Mouse (Mus musculus) limb, embryonic 10.5 days (tissue): ENCODE measurements around the gene Vmn2r40. TPM values are rescaled to one million over a fixed set of nuclear protein-coding genes. Genes with fewer than 3 reads are reported as not detected.
"Not testable (repeated sequence)": the region's sequence is repeated elsewhere in the genome, so short reads cannot be mapped to it uniquely, and the experiment has no call there.

Source experiments
- DNase-seq: peaks from one replicate; pipeline ENCODE4 v3.0.0-alpha.2; 2017; ENCODE audit warnings: low spot score
- H3K27ac ChIP-seq: fragments of 300-500 bp; sonication (generic); 2 replicates; pipeline ENCODE4 v1.5.1; 2016; ENCODE audit warnings: mild to moderate bottlenecking
- H3K27me3 ChIP-seq: fragments of 300-500 bp; sonication (generic); 2 replicates; pipeline ENCODE4 v1.6.1; 2016; ENCODE audit warnings: low read depth, mild to moderate bottlenecking; ENCODE audit not compliant: poor library complexity, severe bottlenecking
- H3K36me3 ChIP-seq: fragments of 300-500 bp; sonication (generic); 2 replicates; pipeline ENCODE4 v1.6.1; 2016; ENCODE audit warnings: mild to moderate bottlenecking, moderate library complexity
- H3K4me1 ChIP-seq: fragments of 300-500 bp; sonication (generic); 2 replicates; pipeline ENCODE4 v1.6.1; 2016
- H3K4me3 ChIP-seq: fragments of 300-500 bp; sonication (generic); 2 replicates; pipeline ENCODE4 v1.5.1; 2016; ENCODE audit warnings: mild to moderate bottlenecking, moderate library complexity
- H3K9me3 ChIP-seq: fragments of 300-500 bp; sonication (generic); replicated peaks from 2 replicates; pipeline ENCODE4 v1.6.1; 2016; ENCODE audit warnings: mild to moderate bottlenecking
- WGBS: fragments of 180-500 bp; shearing (Covaris S2); methylation state at CpG from one replicate; pipeline ENCODE4 v1.1.7; 2016; 5-methylcytosine and 5-hydroxymethylcytosine counted together
- polyA plus RNA-seq: library from polyadenylated mRNA; unstranded; fragments of >200 nt; fragmentation: Nextera tagmentation; extraction: Ambion mirVana; gene quantifications from 2 replicates; pipeline ENCODE4 v1.2.1, GENCODE M21; 2016

Vmn2r40 gene
- not detected in 2 replicates for polyA plus RNA-seq

GRCm38 (mm10) chr7:8931335-8931734 is at the start of gene Vmn2r40:
Gene Vmn2r40, minus strand, starts transcription at chr7:8931435.
- not testable (repeated sequence) for H3K27me3 ChIP-seq, H3K4me3 ChIP-seq, DNase-seq, H3K9me3 ChIP-seq, H3K4me1 ChIP-seq, H3K27ac ChIP-seq, H3K36me3 ChIP-seq
- WGBS, result no CpG with 5 or more reads among the region's 1 CpGs

Other genes with a start within 250 kb of the Vmn2r40 start
- not detected in 2 replicates for gene Vmn2r39, start 99.4 kb upstream of the Vmn2r40 start, polyA plus RNA-seq
- not detected in 2 replicates for gene Vmn2r38, start 166.4 kb upstream of the Vmn2r40 start, polyA plus RNA-seq